Mouse (Mus musculus) kidney, postnatal 0 days (tissue): ENCODE measurements around the gene Gstm5. TPM values are rescaled to one million over a fixed set of nuclear protein-coding genes. Genes with fewer than 3 reads are reported as not detected.
"Not testable (repeated sequence)": the region's sequence is repeated elsewhere in the genome, so short reads cannot be mapped to it uniquely, and the experiment has no call there.

Experiments
- ATAC-seq: fragments of 200-750 bp; cut with Nextera tagmentation; replicated peaks from 2 replicates; pipeline ENCODE4 v1.8.0; 2017; ENCODE audit warnings: low read depth, moderate number of reproducible peaks, moderate TSS enrichment, moderate library complexity; ENCODE audit not compliant: low FRiP score
- DNase-seq: peaks from one replicate; pipeline ENCODE4 v3.0.0-alpha.2; 2016; ENCODE audit warnings: low spot score
- H3K27ac ChIP-seq: fragments of 300-500 bp; sonication (generic); 2 replicates; pipeline ENCODE4 v1.5.1; 2014; ENCODE audit warnings: mild to moderate bottlenecking
- H3K27me3 ChIP-seq: fragments of 300-500 bp; sonication (generic); 2 replicates; pipeline ENCODE4 v1.6.1; 2014; ENCODE audit warnings: low read length, mixed read lengths; ENCODE audit not compliant: insufficient read depth
- H3K36me3 ChIP-seq: fragments of 300-500 bp; sonication (generic); 2 replicates; pipeline ENCODE4 v1.6.1; 2014; ENCODE audit warnings: low read length, mixed read lengths; ENCODE audit not compliant: insufficient read depth
- H3K4me1 ChIP-seq: fragments of 300-500 bp; sonication (generic); replicated peaks from 2 replicates; pipeline ENCODE4 v1.6.1; 2014; ENCODE audit warnings: antibody characterized with exemption, low read length, mixed read lengths; ENCODE audit not compliant: insufficient read depth
- H3K4me2 ChIP-seq: fragments of 300-500 bp; sonication (generic); 2 replicates; pipeline ENCODE4 v1.6.1; 2014; ENCODE audit warnings: mild to moderate bottlenecking, low read length, moderate library complexity, mixed read lengths
- H3K4me3 ChIP-seq: fragments of 300-500 bp; sonication (generic); replicated peaks from 2 replicates; pipeline ENCODE4 v1.5.1; 2014; ENCODE audit warnings: low read depth, low read length
- H3K9ac ChIP-seq: fragments of 300-500 bp; sonication (generic); 2 replicates; pipeline ENCODE4 v1.6.1; 2014; ENCODE audit warnings: low read depth, low read length
- H3K9me3 ChIP-seq: fragments of 300-500 bp; sonication (generic); replicated peaks from 2 replicates; pipeline ENCODE4 v1.6.1; 2016; ENCODE audit warnings: low read length, inconsistent platforms, mixed read lengths
- CTCF ChIP-seq: IDR thresholded peaks from 2 replicates; pipeline ENCODE4 v1.5.1; 2016; ENCODE audit warnings: antibody characterized with exemption, low read depth, mild to moderate bottlenecking, moderate library complexity
- WGBS: fragments of 180-500 bp; shearing (Covaris S2); extraction: QIAGEN DNeasy Blood & Tissue Kit; methylation state at CpG from one replicate; pipeline ENCODE4 v1.1.7; 2014; 5-methylcytosine and 5-hydroxymethylcytosine counted together
- polyA plus RNA-seq: library from polyadenylated mRNA; unstranded; fragments of >200 nt; fragmentation: Nextera tagmentation; extraction: Ambion mirVana; gene quantifications from 2 replicates; pipeline ENCODE4 v1.2.1, GENCODE M21; 2015

Gene Gstm5
- polyA plus RNA-seq, 1 experiment from 2014 or later = 258 TPM

GRCm38 (mm10) chr3:107887674-107888495 is 7.7 kb upstream of the Gstm5 start:
- no peak for DNase-seq
- Histone ChIP-seq H3K9ac (no peak overlapping the region), H3K4me3 (no peak overlapping the region), H3K36me3 (no peaks in the 10 kb centered on the region), H3K4me2 (no peak overlapping the region), H3K27me3 (no peaks in the 10 kb centered on the region), H3K27ac (no peak overlapping the region), H3K9me3 (no peaks in the 10 kb centered on the region), H3K4me1 (no peaks in the 10 kb centered on the region)
- ATAC-seq = no peak
- 84% methylated on average over 9 of the region's 9 CpGs for WGBS
- no peak for TF ChIP-seq CTCF

DNA sequence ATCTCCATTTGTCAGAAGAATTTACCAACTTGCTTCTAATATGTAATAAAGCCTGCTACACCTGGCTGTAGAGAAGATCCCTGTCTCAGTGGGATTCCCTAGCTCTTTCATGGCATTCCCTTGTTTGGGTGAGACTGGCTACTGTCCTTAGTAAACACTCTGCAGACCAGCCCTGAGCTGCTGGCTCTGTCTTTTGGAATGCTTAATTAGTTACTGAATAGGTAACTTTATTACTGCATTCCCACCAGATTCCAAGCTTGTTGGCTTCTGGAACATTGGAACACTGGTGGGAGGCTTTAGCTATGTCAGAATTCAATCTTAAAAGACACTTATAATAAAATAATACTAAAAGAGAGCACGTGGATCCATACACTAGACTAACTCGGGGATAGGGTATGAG is 6.4 kb upstream of the Gstm5 start:
- WGBS = 78% methylated on average over 2 of the region's 2 CpGs
- not testable (repeated sequence) for DNase-seq

GRCm38 (mm10) chr3:107895194-107895719 is 364 bp upstream of the Gstm5 start:
- Histone ChIP-seq H3K27ac (peak overlapping the region; percentile 40; the same call in 1 of the 2 replicates), H3K27me3 (no peaks in the 10 kb centered on the region), H3K4me2 (peak overlapping the region; percentile 100), H3K4me3 (peak overlapping the region; percentile 80), H3K36me3 (0 out of 2 replicates have a peak, but pooled peaks cover 4% of the 10 kb centered on the region), H3K9ac (peak overlapping the region; percentile 5; the same call in 1 of the 2 replicates), H3K4me1 (0 out of 2 replicates have a peak, but pooled peaks cover 3% of the 10 kb centered on the region), H3K9me3 (no peaks in the 10 kb centered on the region)
- no peak for TF ChIP-seq CTCF
- WGBS = 3% methylated on average over 6 of the region's 6 CpGs
- 0 out of 2 replicates have a peak, but pooled peaks have one; percentile 2 for ATAC-seq
- DNase-seq = no peak

More for the DNA sequence above, 6.4 kb upstream of the Gstm5 start:
- H3K9me3 ChIP-seq, H3K27me3 ChIP-seq, H3K4me2 ChIP-seq, H3K4me1 ChIP-seq, H3K36me3 ChIP-seq, ATAC-seq, H3K4me3 ChIP-seq, H3K27ac ChIP-seq, H3K9ac ChIP-seq: not testable (repeated sequence)

DNA sequence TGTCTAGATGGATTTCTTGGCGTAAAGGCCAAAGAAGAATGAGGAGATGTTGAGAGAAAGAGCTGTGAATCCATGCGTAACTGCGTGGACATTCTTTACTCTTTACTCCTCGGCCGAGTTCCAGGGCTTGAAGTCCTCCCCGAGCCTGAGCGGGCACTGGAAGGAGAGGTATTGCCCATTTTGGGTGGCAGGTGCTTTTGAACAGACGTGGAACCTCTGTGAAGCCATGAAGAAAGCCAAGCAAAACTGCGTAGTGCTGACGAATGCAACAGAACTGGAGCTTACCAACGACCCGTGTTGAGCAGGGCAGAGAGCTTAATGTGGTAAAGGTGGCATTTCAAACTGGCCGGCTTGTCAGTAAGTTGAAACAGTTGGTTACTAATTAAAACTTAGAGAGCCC is 3.1 kb downstream of the Gstm5 start:
- ATAC-seq = no peak
- H3K36me3 ChIP-seq = 0 out of 2 replicates have a peak, but pooled peaks cover 4% of the 10 kb centered on the region
- 77% methylated on average over 13 of the region's 13 CpGs for WGBS

GRCm38 (mm10) chr3:107900955-107901673 is 5.5 kb downstream of the Gstm5 start:
- Histone ChIP-seq H3K27ac (no peak overlapping the region), H3K9ac (no peak overlapping the region), H3K27me3 (no peaks in the 10 kb centered on the region), H3K4me3 (no peak overlapping the region), H3K4me1 (no peaks in the 10 kb centered on the region), H3K9me3 (no peaks in the 10 kb centered on the region), H3K4me2 (no peak overlapping the region), H3K36me3 (0 out of 2 replicates have a peak, but pooled peaks cover 4% of the 10 kb centered on the region)
- no peak for TF ChIP-seq CTCF
- WGBS = 40% methylated on average over 11 of the region's 11 CpGs
- peak; percentile 47; the same call in 1 of the 2 replicates for ATAC-seq
- no peak for DNase-seq

More for the DNA sequence above, 3.1 kb downstream of the Gstm5 start:
- H3K27ac ChIP-seq = peak overlapping the region; percentile 1; the same call in 1 of the 2 replicates
- no peak overlapping the region for H3K4me3 ChIP-seq
- H3K27me3 ChIP-seq = no peaks in the 10 kb centered on the region
- no peak for DNase-seq
- H3K9ac ChIP-seq = no peak overlapping the region
- no peaks in the 10 kb centered on the region for H3K9me3 ChIP-seq
- no peak overlapping the region for H3K4me2 ChIP-seq
- TF ChIP-seq CTCF = no peak
- H3K4me1 ChIP-seq = 0 out of 2 replicates have a peak, but pooled peaks cover 3% of the 10 kb centered on the region

DNA sequence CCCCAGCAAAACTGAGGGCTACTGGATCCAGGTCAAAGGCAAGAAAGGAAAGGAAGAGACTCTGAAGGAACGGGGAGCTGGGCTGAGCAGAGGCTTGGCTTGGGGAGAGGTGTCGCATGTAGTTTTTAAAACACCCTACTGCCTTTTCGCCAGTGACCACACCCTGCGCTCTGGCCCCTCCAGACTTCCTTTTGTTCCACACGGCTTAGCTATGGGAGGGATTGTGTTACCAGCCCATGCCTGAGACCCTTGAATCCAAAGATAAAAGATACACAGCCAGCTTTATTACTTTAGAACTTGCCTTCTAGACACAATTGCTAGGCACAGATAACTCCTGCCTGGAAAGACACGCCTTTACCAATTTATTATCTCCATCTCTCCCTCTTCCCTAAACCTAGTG is 10.3 kb downstream of the Gstm5 start:
- no peak overlapping the region for H3K27ac ChIP-seq
- no peaks in the 10 kb centered on the region for H3K4me1 ChIP-seq
- WGBS = 38% methylated on average over 6 of the region's 6 CpGs
- H3K9ac ChIP-seq = no peak overlapping the region
- no peak overlapping the region for H3K4me2 ChIP-seq
- no peaks in the 10 kb centered on the region for H3K27me3 ChIP-seq
- no peak for TF ChIP-seq CTCF
- no peaks in the 10 kb centered on the region for H3K9me3 ChIP-seq
- H3K36me3 ChIP-seq = no peaks in the 10 kb centered on the region
- DNase-seq = no peak
- no peak for ATAC-seq
- H3K4me3 ChIP-seq = no peak overlapping the region
